Mouse (Mus musculus) layer of hippocampus, postnatal 36 days (tissue): ENCODE measurements around the gene Eftud2. TPM values are rescaled to one million over a fixed set of nuclear protein-coding genes. Genes with fewer than 3 reads are reported as not detected.

Experiments used
- DNase-seq, 2 experiments: peaks; one replicate each; pipeline ENCODE4 v3.0.0; 2022
- total RNA-seq, 2 experiments: library from RNA; stranded (reverse); gene quantifications; 2 replicates each; pipeline ENCODE4 v1.2.3; 2021

Gene Eftud2
- total RNA-seq, 2 experiments from 2014 or later = 129 to 131 TPM

DNA sequence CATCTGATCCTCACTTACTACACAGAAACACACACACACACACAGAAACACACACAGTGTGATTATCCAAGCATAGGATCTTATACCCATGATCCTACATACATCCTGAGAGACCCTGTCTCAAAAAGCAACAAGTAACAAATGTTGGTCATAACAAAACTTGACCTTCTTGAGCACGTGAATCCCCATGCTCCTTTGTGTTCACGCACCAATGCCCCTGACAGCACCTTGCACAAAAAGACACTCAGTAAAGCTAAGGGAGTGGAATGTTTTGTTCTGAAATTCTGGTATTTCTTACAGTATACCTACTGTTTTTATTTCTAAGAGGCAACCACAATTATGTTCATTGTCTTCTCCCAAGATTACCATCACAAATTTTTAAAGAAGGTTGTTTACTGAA lies 1.2 kb downstream of the Eftud2 start:
- DNase-seq = no peak

DNA sequence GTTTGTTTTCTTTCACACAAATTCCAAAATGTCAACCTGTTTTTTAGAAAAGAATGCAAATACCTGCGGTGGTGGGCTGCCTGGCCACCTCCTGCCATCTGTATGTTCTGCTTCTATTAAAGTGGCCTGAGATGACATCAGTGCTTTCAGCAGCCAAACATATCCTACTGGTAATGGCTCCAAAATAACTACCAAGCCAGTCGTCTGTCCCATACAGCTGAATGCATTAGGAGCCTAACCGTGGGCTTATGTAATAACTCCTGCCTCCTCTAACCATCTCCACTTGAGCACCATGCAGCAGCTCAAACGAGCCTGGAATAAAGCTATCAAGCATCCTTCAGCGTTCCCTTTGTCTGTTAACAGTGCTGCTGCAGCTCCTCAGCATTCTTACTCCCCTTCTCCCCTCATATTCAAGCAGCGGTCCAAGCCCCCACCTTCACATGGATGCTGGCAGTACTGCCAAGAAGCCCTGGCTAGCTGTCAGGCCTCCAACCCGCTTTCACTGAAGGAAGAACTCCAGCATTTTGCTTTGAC lies 5.9 kb downstream of the Eftud2 start:
- peak in 1 of 2 experiments; percentile 49 for DNase-seq

DNA sequence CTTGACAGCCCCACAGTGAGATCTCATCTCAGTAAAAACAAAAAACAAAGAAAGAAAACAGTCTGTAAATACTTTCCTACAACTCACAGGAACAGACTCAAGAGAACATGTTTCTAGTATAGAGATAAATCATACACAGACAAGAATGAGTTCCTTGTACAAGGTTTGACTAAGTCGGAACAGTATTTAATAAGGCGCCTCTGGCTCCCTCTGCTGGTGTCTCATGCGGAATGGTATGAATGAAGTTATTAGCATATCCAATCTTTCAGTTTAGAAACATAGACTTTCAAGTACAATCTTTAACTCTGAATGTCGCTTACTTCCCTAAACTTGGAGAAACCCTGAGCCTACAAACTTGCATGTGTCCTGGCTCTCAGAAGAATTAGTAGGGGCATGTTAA lies 16.5 kb downstream of the Eftud2 start:
- DNase-seq = peak in 1 of 2 experiments; percentile 36

DNA sequence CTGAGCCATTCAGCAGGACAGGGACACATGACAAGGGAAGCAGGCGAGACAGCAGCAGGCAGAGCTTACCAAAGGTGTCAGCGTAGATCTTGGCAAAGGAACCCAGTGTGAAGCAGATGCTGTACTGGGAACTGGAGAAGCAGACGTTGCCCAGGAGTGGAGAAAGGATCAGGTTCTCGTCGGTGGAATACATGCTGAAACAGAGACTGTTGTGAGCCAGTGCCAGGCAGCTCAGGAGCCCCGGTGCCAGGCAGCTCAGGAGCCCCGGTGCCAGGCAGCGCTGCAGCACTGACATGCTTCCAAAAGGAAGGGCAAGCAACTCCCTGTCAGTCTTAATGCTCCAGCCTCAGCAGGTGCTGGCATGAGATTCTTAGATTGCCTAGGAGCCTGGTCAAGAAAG lies 20.9 kb downstream of the Eftud2 start:
- DNase-seq = no peak

DNA sequence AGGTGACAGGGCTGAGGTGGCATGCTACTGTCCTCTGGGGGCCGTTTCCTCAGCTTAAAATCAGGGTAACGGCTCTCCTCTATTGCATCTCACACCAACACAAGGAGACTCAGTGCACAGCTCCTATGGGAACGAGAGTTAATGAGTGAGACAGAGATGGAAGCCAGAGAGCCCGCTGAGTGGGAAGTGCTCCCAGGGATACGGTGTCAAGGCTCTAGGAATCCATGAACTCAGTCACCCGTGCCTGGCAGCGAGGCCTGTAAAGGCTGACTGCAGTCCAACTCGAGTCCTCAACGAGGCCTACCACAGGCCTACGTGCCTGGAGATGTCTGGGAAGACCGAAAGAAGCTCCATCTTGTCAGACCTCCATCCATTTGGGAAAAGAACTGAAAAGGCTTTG lies 21.8 kb downstream of the Eftud2 start:
- DNase-seq = no peak

DNA sequence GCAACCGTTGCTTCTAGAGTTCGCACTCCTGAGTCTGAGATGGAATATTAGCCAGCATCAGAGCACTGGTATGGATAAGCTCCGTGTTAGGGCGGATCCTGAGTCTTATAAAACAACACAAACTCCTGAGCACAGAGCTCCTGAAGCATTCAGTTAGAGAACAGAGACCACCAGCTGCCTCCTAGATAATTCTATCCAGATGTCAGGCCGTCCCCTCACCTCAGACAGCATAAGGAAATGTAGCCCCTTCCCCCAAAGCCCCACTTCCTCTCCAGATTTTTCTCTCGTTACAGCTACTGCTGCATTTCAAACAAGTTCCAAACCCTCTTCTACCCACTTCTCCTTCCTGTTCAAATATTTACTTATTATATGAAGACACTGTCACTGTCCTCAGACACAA lies 24.8 kb downstream of the Eftud2 start:
- no peak for DNase-seq

GRCm38 (mm10) chr11:102853760-102854159 lies 27.0 kb downstream of the Eftud2 start:
- no peak for DNase-seq

DNA sequence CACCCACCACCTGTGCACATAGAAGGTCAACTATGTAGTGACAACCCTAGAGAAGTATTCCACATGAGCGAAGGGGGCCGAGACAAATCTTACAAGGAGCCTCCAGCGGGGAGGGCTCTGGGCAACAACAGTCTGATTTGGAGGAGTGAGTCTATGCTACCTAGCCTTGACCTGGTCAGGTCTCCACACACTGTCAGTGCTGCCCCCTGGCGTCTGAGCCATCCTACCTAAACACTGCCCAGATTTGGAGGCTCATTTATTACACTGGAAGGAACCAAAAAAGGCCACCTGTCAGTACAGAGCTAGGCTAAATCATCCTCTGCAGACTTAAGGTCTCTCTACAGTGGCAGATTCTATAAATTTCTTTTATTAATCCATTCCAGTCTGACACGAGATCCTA lies 28.9 kb downstream of the Eftud2 start:
- no peak for DNase-seq

GRCm38 (mm10) chr11:102845926-102846325 lies 34.9 kb downstream of the Eftud2 start:
- DNase-seq = no peak

- DNase-seq = no peak
Observed at GRCm38 (mm10) chr11:102838616-102839150, 42.1 kb downstream of the Eftud2 start.

DNA sequence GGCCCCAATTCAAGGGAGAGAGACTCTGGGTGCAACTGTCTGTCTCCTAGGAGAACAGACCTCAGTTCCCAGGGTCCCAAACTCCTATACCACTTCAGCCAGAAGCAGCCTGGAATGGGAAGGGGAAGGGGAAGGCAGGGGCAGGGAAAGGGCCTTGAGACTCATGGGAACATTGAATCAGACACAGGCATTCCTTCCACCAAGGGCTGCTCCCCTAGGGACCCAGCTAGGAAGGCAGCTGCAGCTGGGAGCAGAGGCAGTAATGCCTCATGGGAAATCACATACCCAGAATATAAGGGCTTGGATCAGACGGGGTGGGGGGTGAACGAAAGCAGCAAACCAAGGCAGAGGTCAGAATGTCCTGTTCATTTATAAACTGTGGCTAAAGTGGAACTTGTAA lies 42.7 kb downstream of the Eftud2 start:
- no peak for DNase-seq

DNA sequence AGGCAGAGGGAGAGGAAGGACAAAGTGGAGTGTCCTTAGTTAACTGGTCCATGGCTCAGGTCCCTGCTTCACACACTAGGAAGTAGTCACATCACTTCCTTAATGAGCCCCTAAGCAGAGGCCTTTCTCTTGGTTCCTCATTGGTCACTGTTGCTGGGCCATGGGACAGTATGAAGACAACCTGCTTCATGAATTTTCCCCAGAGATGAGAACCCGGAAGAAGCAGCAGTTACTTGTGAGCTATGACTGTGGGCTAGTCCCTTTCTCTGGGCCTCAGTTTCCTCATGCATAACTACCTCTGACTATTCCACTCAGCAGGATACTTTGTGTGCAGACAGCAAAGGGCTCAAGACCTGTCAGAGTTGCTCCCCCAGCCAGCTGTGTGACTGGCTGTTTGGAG lies 43.4 kb downstream of the Eftud2 start:
- no peak for DNase-seq

- no peak for DNase-seq
Observed at GRCm38 (mm10) chr11:102836146-102836545, 44.6 kb downstream of the Eftud2 start.

DNA sequence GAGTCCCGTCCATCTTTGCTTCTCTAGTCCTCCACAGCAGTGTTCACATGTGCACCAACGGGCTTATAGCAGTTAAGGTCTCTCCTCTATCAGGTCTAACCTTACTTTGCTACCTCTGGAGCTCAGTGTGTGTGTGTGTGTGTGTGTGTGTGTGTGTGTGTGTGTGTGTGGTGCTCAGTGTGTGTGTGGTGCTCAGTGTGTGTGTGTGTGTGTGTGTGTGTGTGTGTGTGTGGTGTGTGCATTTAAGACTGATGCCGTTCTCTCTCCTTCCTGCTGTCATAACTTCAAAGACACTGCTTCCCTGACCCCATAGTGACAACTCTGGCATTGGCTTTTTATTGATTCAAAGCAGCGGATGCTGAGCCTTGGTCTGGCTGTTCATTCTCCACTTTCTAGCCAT lies 45.2 kb downstream of the Eftud2 start, which contains the start of gene Higd1b:
Higd1b (plus strand) TSS at position 301 of the 400 bp plus-strand sequence.
- DNase-seq = no peak

DNA sequence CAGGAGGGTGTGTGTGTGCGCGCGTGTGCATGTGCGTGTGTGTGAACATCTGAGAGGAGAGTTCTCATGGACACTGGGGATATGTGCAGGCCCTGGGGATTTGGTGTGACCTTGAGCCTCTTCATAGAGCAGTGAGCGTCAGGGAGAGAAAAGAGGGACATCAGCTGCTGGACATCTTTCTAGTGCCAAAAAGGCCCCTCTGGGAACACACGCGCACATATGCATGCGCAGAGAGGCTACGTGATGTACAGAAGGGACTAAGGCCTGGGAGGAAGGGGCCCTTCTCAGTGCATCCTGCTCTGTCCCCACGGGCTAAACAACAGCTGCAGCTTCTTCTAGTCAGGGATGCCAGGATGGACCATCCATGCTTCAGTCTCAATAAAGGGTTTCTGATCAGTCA lies 46.6 kb downstream of the Eftud2 start:
- DNase-seq = no peak

- DNase-seq = no peak
Observed at GRCm38 (mm10) chr11:102832700-102833297, 48.0 kb downstream of the Eftud2 start.

DNA sequence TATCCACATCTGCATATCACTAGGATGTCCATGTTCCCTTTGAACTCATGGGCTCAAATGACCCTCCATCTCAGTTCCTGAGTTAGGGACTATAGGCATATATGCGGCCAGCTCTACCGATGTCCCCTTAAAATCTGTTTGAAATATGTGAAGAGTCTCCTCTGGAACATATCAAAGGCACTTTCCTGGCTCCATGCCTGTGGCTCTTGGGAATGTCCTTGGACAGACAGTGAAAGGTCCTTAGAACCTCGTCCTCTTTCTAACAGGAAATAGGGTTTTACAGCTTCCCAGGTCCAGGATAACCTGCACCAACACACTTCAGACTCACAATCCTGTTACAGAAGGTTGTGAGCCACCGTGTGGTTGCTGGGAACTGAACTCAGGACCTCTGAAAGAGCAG lies 50.5 kb downstream of the Eftud2 start:
- DNase-seq = no peak

GRCm38 (mm10) chr11:102827097-102827496 lies 53.7 kb downstream of the Eftud2 start:
- DNase-seq = no peak

- no peak for DNase-seq
Observed at GRCm38 (mm10) chr11:102826476-102826875, 54.3 kb downstream of the Eftud2 start.

- no peak for DNase-seq
Observed at GRCm38 (mm10) chr11:102821231-102821630, 59.6 kb downstream of the Eftud2 start.

DNA sequence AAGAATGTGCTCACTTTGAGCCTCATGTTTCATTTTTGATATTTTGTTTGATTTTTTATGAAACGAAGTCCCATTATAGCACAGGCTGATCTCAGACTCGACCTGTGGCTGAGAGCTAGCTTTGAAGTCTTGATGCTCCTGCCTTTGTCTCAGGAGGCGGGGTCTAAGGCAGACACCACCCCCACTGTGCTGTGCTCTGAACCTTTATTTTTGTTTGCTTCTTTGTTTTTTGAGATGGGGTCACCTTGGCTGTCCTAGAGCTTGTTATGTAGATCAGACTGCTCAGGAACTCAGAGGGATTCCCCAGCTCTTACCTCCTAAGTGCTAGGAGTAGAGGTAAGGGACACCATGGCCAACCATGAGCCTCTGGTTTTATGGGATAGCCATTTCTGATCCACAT lies 60.4 kb downstream of the Eftud2 start:
- DNase-seq = no peak

- no peak for DNase-seq
Observed at GRCm38 (mm10) chr11:102819783-102820385, 60.9 kb downstream of the Eftud2 start.

GRCm38 (mm10) chr11:102819021-102819782 lies 61.6 kb downstream of the Eftud2 start, which contains the start of gene Gjc1:
Gene Gjc1, minus strand, starts transcription at chr11:102819700.
- DNase-seq = peak; percentile 17 to 18
